Mouse (Mus musculus): ENCODE data around the gene Cstf3. TPM values are rescaled to one million over a fixed set of nuclear protein-coding genes. Genes with fewer than 3 reads are reported as not detected.

Gene Cstf3
- polyA plus RNA-seq (2012; rRNA removed): 52.8 and 69.8 TPM in 2 replicates

DNA sequence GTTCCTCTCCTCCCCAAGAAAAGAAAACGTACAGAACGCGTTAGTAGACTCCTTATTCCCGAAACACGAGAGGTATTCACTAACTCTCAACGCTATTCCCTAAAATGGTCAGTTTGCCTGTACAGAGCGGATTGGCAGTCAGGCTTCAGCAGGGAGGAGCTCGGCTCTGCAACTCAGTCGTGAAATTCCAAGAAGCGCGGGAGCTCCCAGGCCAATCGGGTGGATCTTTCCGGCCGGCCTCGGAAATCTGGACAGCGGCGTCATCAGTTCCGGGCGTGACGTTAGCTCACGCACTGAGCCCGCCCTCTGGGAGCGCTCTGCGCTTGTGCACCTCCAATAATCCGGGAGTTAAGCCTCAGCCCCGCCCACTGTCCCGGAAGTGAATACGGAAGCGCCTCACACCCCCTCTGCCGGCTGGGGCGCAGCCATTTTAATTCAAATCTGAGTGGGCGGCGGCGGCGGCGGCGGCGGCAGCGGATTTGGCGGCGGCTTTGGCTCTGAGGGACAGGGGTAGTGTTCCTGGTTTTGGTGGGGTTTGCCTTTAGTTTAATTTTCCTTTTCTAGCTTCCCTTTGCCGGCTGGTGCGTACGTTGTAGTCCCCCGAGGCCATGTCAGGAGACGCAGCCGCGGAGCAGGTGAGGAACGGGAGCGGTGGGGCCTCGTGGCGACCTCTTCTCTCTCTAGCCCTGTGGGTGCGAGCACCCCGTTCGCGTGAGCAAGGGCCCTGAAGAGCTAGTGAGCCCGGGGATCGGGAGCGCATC lies at the start of gene Cstf3:
TSS of gene Cstf3 (plus strand) at position 456 of the 761 bp plus-strand sequence.

GRCm38 (mm10) chr2:104711585-104712485 lies 121.5 kb downstream of the Cstf3 start, which contains the start of gene Tcp11l1:
Gene Tcp11l1 (minus strand): TSS chr2:104712169.

Other genes with a start within 250 kb of the Cstf3 start
- 2.2 and 2.7 TPM in 2 replicates for gene D430041D05Rik, start 179.5 kb upstream of the Cstf3 start, polyA plus RNA-seq (2012; rRNA removed)
- 9.8 and 21.4 TPM in 2 replicates for gene Hipk3, start 96.1 kb upstream of the Cstf3 start, polyA plus RNA-seq (2012; rRNA removed)
- gene Tcp11l1, start 121.6 kb downstream of the Cstf3 start, polyA plus RNA-seq (2012; rRNA removed): 27.2 and 30.1 TPM in 2 replicates
- gene Pin1rt1, start 125.9 kb downstream of the Cstf3 start, polyA plus RNA-seq (2012; rRNA removed): not detected in 2 replicates
- gene Depdc7, start 152.4 kb downstream of the Cstf3 start, polyA plus RNA-seq (2012; rRNA removed): 1.8 and 2.7 TPM in 2 replicates
- gene Qser1, start 226.2 kb downstream of the Cstf3 start, polyA plus RNA-seq (2012; rRNA removed): 11.6 and 24.1 TPM in 2 replicates